Mouse (Mus musculus) testis, postnatal 14 days (tissue): Measurements from ENCODE around the gene Nlrp14.
"Not testable (repeated sequence)": the region's sequence is repeated elsewhere in the genome, so short reads cannot be mapped to it uniquely, and the experiment has no call there.

ENCODE experiments used
- DNase-seq: peaks from one replicate; pipeline ENCODE4 v3.0.0; 2021; ENCODE audit warnings: low spot score

The Nlrp14 gene

GRCm38 (mm10) chr7:107166690-107167089 lies at the start of gene Nlrp14:
TSS of gene Nlrp14 (plus strand) at chr7:107166990.
- peak; percentile 30 for DNase-seq

GRCm38 (mm10) chr7:107130983-107131382 lies 35.8 kb upstream of the Nlrp14 start, which contains the start of gene Olfr715:
TSS of gene Olfr715 (minus strand) at chr7:107131083.
- not testable (repeated sequence) for DNase-seq

- DNase-seq, result not testable (repeated sequence)
These were observed 28.8 kb upstream of the Nlrp14 start, which contains the start of gene Olfr716 for GRCm38 (mm10) chr7:107138027-107138426. TSS of gene Olfr716 (plus strand) at chr7:107138327.

GRCm38 (mm10) chr7:107180406-107180805 lies 13.6 kb downstream of the Nlrp14 start:
- no peak for DNase-seq

GRCm38 (mm10) chr7:107201817-107202216 lies 35.0 kb downstream of the Nlrp14 start:
- no peak for DNase-seq

- no peak for DNase-seq
These were observed 41.1 kb downstream of the Nlrp14 start for GRCm38 (mm10) chr7:107207843-107208242.

GRCm38 (mm10) chr7:107209204-107209860 lies 42.5 kb downstream of the Nlrp14 start, which contains the start of gene Rbmxl2:
TSS of gene Rbmxl2 (plus strand) at chr7:107209445.
- DNase-seq, result peak; percentile 95

GRCm38 (mm10) chr7:107210126-107210576 lies 43.4 kb downstream of the Nlrp14 start:
- peak; percentile 78 for DNase-seq

- DNase-seq, result no peak
These were observed 48.9 kb downstream of the Nlrp14 start for GRCm38 (mm10) chr7:107215723-107216122.

- DNase-seq, result no peak
These were observed 50.1 kb downstream of the Nlrp14 start for GRCm38 (mm10) chr7:107216845-107217244.

- DNase-seq, result no peak
These were observed 70.1 kb downstream of the Nlrp14 start for GRCm38 (mm10) chr7:107236854-107237253.

- DNase-seq, result no peak
These were observed 70.7 kb downstream of the Nlrp14 start for GRCm38 (mm10) chr7:107237498-107237897.

- no peak for DNase-seq
These were observed 74.6 kb downstream of the Nlrp14 start for GRCm38 (mm10) chr7:107241371-107241883.
